Mouse (Mus musculus) MEL (cell line): ENCODE data around the gene Slc1a6. TPM values are rescaled to one million over a fixed set of nuclear protein-coding genes. Genes with fewer than 3 reads are reported as not detected.

Source experiments
- DNase-seq: peaks from one replicate; pipeline ENCODE4 v3.0.0; 2011; ENCODE audit warnings: low read depth, low spot score
- H3K27ac ChIP-seq: 2 replicates; pipeline ENCODE4 v1.5.1; 2012; ENCODE audit warnings: low read depth, mild to moderate bottlenecking, control low read depth, low read length, moderate library complexity; ENCODE audit not compliant: control insufficient read depth
- H3K27me3 ChIP-seq, 2 experiments: fragments of 150-350 bp in 1 of 2; sonication (generic) in 1 of 2; 2 replicates each; pipeline ENCODE4 v1.6.1; 2012; ENCODE audit warnings: low read length in 2 of 2, mild to moderate bottlenecking in 2 of 2, improper control_type of control experiment in 1 of 2, moderate library complexity in 1 of 2; ENCODE audit not compliant: insufficient read depth in 2 of 2, control insufficient read depth in 1 of 2
- H3K36me3 ChIP-seq, 2 experiments: 2 replicates each; pipeline ENCODE4 v1.6.1; 2012 to 2014; ENCODE audit warnings: low read length in 2 of 2, improper control_type of control experiment in 1 of 2, inconsistent platforms in 1 of 2, mild to moderate bottlenecking in 1 of 2; ENCODE audit not compliant: insufficient read depth in 2 of 2, control insufficient read depth in 1 of 2
- H3K4me1 ChIP-seq, 2 experiments: fragments of 150-350 bp in 1 of 2; sonication (generic) in 1 of 2; 2 replicates each; pipeline ENCODE4 v1.6.1; 2012; ENCODE audit warnings: low read length in 2 of 2, improper control_type of control experiment in 1 of 2, mild to moderate bottlenecking in 1 of 2; ENCODE audit not compliant: insufficient read depth in 2 of 2, control insufficient read depth in 1 of 2
- H3K4me3 ChIP-seq, 2 experiments: fragments of 150-350 bp in 1 of 2; sonication (generic) in 1 of 2; 2 replicates each; pipeline ENCODE4 v1.5.1; 2012; ENCODE audit warnings: low read depth in 2 of 2, low read length in 2 of 2, mild to moderate bottlenecking in 2 of 2, moderate library complexity in 2 of 2, control low read depth in 1 of 2, improper control_type of control experiment in 1 of 2; ENCODE audit not compliant: control insufficient read depth in 1 of 2, insufficient read depth in 1 of 2
- H3K79me2 ChIP-seq: 2 replicates; pipeline ENCODE4 v1.6.1; 2012; ENCODE audit warnings: mild to moderate bottlenecking, low read length, moderate library complexity; ENCODE audit not compliant: control insufficient read depth, poor library complexity, insufficient read depth
- H3K9ac ChIP-seq: 2 replicates; pipeline ENCODE4 v1.6.1; 2012; ENCODE audit warnings: low read depth, mild to moderate bottlenecking, control low read depth, low read length, moderate library complexity; ENCODE audit not compliant: control insufficient read depth, poor library complexity, severe bottlenecking
- H3K9me3 ChIP-seq: fragments of 150-350 bp; sonication (generic); replicated peaks from 2 replicates; pipeline ENCODE4 v1.6.1; 2012; ENCODE audit warnings: mild to moderate bottlenecking, low read length, improper control_type of control experiment, moderate library complexity; ENCODE audit not compliant: insufficient read depth
- E2F4 ChIP-seq: IDR thresholded peaks from 2 replicates; pipeline ENCODE4 v1.6.1; 2011; ENCODE audit warnings: low read depth, low read length, improper control_type of control experiment, borderline replicate concordance
- EP300 ChIP-seq, 2 experiments: IDR thresholded peaks; 2 replicates each; pipeline ENCODE4 v1.6.1; 2011; ENCODE audit warnings: improper control_type of control experiment in 2 of 2, low read length in 2 of 2, low read depth in 1 of 2, mild to moderate bottlenecking in 1 of 2
- GABPA ChIP-seq: IDR thresholded peaks from 2 replicates; pipeline ENCODE4 v1.6.1; 2012; ENCODE audit warnings: low read depth, mild to moderate bottlenecking, inconsistent platforms, low read length, improper control_type of control experiment, moderate library complexity
- HCFC1 ChIP-seq: IDR thresholded peaks from 2 replicates; pipeline ENCODE4 v1.6.1; 2012; ENCODE audit warnings: low read depth, mild to moderate bottlenecking, inconsistent platforms, low read length, improper control_type of control experiment, moderate library complexity
- JUND ChIP-seq: IDR thresholded peaks from 2 replicates; pipeline ENCODE4 v1.6.1; 2011; ENCODE audit warnings: low read depth, mild to moderate bottlenecking, improper control_type of control experiment, low read length
- KAT2A ChIP-seq: conservative IDR thresholded peaks from 2 replicates; pipeline ENCODE4 v1.6.1; 2012; ENCODE audit warnings: low read depth, low read length, improper control_type of control experiment, inconsistent platforms
- MAX ChIP-seq: IDR thresholded peaks from 2 replicates; pipeline ENCODE4 v1.6.1; 2011; ENCODE audit warnings: low read length, improper control_type of control experiment
- MAZ ChIP-seq: IDR thresholded peaks from 2 replicates; pipeline ENCODE4 v1.6.1; 2012; ENCODE audit warnings: low read depth, mild to moderate bottlenecking, inconsistent platforms, low read length, improper control_type of control experiment
- MXI1 ChIP-seq: IDR thresholded peaks from 2 replicates; pipeline ENCODE4 v1.6.1; 2011; ENCODE audit warnings: mild to moderate bottlenecking, low read depth, low read length, improper control_type of control experiment
- MYB ChIP-seq: IDR thresholded peaks from 2 replicates; pipeline ENCODE4 v1.6.1; 2011; ENCODE audit warnings: mild to moderate bottlenecking, low read depth, low read length, improper control_type of control experiment
- NELFE ChIP-seq: IDR thresholded peaks from 2 replicates; pipeline ENCODE4 v1.6.1; 2011; ENCODE audit warnings: low read depth, low read length, improper control_type of control experiment
- NRF1 ChIP-seq: IDR thresholded peaks from 2 replicates; pipeline ENCODE4 v1.6.1; 2014; ENCODE audit warnings: low read depth, mild to moderate bottlenecking, inconsistent platforms, low read length, improper control_type of control experiment, moderate library complexity; ENCODE audit not compliant: poor library complexity, insufficient read depth, severe bottlenecking
- RAD21 ChIP-seq: IDR thresholded peaks from 2 replicates; pipeline ENCODE4 v1.6.1; 2011; ENCODE audit warnings: mild to moderate bottlenecking, low read depth, low read length, improper control_type of control experiment
- RCOR1 ChIP-seq: IDR thresholded peaks from 2 replicates; pipeline ENCODE4 v1.6.1; 2012; ENCODE audit warnings: low read depth, mild to moderate bottlenecking, inconsistent platforms, low read length, improper control_type of control experiment
- TBP ChIP-seq: IDR thresholded peaks from 2 replicates; pipeline ENCODE4 v1.8.0; 2011; ENCODE audit warnings: low read depth, low read length, improper control_type of control experiment
- UBTF ChIP-seq: IDR thresholded peaks from 2 replicates; pipeline ENCODE4 v1.6.1; 2012; ENCODE audit warnings: low read depth, mild to moderate bottlenecking, inconsistent platforms, low read length, improper control_type of control experiment, moderate library complexity, borderline replicate concordance; ENCODE audit not compliant: insufficient read depth
- USF1 ChIP-seq: IDR thresholded peaks from 2 replicates; pipeline ENCODE4 v1.6.1; 2014; ENCODE audit warnings: low read depth, mild to moderate bottlenecking, inconsistent platforms, low read length, improper control_type of control experiment, moderate library complexity
- USF2 ChIP-seq, 2 experiments: IDR thresholded peaks; 2 replicates each; pipeline ENCODE4 v1.6.1; 2011 to 2012; ENCODE audit warnings: improper control_type of control experiment in 2 of 2, low read length in 2 of 2, borderline replicate concordance in 1 of 2, inconsistent platforms in 1 of 2, low read depth in 1 of 2, mild to moderate bottlenecking in 1 of 2; ENCODE audit not compliant: insufficient read depth in 1 of 2
- ZKSCAN1 ChIP-seq: IDR thresholded peaks from 2 replicates; pipeline ENCODE4 v1.6.1; 2012; ENCODE audit warnings: low read depth, mild to moderate bottlenecking, inconsistent platforms, low read length, improper control_type of control experiment, moderate library complexity
- ZMIZ1 ChIP-seq: IDR thresholded peaks from 2 replicates; pipeline ENCODE4 v1.6.1; 2012; ENCODE audit warnings: low read depth, mild to moderate bottlenecking, inconsistent platforms, low read length, improper control_type of control experiment, moderate library complexity
- ZNF384 ChIP-seq: IDR thresholded peaks from 2 replicates; pipeline ENCODE4 v1.6.1; 2012; ENCODE audit warnings: low read depth, mild to moderate bottlenecking, inconsistent platforms, low read length, improper control_type of control experiment
- polyA plus RNA-seq, 2 experiments: library from polyadenylated mRNA; stranded (reverse) in 1 of 2; unstranded in 1 of 2; fragments of >175 nt in 1 of 2; fragments of >200 nt in 1 of 2; gene quantifications; 2 replicates each; pipeline versions ENCODE4 v1.2.1 to v1.2.4; 2012; ENCODE audit warnings: low replicate concordance in 2 of 2, low read depth in 1 of 2; ENCODE audit not compliant: insufficient read length in 2 of 2, insufficient read depth in 1 of 2, missing spikeins in 1 of 2
- total RNA-seq: library from RNA; depleted of rRNA; stranded (reverse); fragments of 300-350 nt; gene quantifications from 2 replicates; pipeline ENCODE4 v1.2.3, GENCODE M21; 2012

Gene Slc1a6
- total and polyA plus RNA-seq, 3 experiments = not detected

DNA sequence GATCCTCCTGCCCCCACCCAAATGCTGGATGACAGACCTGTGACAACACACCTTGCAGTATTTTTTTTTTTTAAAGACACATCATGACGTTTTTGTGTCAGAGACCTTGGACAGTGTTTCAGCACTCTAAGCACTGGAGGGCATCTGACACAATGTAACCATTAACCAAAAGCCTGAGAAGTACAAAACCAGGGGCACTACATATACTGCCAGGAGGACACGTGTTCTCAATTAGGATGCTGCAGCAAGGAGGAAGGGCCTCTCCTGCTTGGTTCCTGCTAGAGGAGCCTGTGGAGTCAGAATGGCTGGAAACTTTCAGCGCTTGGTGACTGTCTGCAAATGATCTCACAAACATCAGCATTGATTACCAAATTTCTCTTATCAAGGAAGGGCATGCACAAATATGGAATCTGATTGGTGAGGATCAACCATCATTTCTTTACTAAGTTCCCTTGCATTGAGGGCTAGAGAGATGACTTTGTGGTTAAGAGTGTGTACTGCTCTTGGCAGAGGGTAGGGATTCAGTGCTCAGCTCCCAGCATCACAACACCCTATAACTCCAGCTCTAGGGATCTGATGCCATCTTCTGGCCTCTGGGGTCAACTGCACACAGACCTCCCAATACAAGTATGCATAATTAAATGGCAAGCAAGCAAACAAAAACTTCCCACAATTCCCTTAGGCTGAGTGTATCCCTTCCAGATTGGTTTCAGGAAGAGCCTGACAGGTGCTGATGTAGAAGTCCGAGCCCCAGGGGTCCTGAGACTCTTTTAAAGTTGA lies 34.7 kb upstream of the Slc1a6 start:
- Histone ChIP-seq H3K9me3 (no peaks in the 10 kb centered on the region), H3K27ac (no peak overlapping the region), H3K4me1 (no peaks in the 10 kb centered on the region), H3K36me3 (no peaks in the 10 kb centered on the region), H3K79me2 (no peaks in the 10 kb centered on the region), H3K9ac (no peak overlapping the region), H3K27me3 (no peaks in the 10 kb centered on the region), H3K4me3 (no peak overlapping the region)
- DNase-seq = no peak
- TF ChIP-seq E2F4 (no peak), RAD21 (peak; percentile 1; the same call in 1 of the 2 replicates), NELFE (no peak)

DNA sequence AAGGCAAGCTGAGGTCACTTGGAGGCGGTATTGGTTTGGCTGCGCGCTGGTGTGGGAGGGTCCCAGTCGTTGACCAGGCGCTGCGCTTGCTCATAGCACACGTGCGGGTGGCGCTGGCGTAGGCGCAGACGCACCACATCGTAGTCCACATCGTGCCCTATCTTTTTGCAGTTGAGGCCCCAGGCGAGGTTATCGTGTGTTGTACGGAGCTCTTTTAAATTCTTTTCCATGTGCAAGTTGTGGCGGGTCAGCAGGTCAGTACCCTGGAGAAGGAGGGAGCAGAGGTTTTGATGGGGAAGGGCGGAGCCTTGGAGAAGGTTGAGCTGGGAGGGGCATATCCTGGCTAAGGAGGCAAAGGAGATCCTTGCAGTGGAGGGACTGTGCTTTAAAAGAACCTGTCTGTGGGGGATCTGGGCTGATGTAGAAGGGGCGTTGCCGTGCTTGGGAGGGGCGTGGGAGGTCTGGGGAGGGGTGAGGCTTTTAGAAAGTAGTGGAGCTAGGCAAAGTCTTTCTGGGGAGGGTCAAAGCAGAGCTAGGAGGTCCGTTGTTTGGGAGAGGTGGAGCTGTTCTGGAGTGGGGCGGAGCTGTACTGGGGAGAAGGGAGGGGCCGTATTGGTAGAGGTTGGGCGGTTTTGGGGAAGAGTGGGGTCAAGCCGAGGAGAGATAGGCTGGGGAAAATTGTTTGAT lies 33.1 kb upstream of the Slc1a6 start:
- Histone ChIP-seq H3K4me3 (no peak overlapping the region), H3K27ac (no peak overlapping the region), H3K36me3 (no peaks in the 10 kb centered on the region), H3K79me2 (no peaks in the 10 kb centered on the region), H3K9me3 (no peaks in the 10 kb centered on the region), H3K27me3 (no peaks in the 10 kb centered on the region), H3K9ac (no peak overlapping the region), H3K4me1 (no peaks in the 10 kb centered on the region)
- DNase-seq = no peak
- TF ChIP-seq KAT2A (no peak), EP300 (IDR thresholded peaks at IDR 0.05; ENCODE audit: low read depth in 1 of 2, low read length in 2 of 2) (no peak), MXI1 (no peak), NRF1 (no peak), GABPA (no peak), HCFC1 (no peak), MYB (no peak), ZKSCAN1 (no peak), MAX (no peak), E2F4 (no peak)

DNA sequence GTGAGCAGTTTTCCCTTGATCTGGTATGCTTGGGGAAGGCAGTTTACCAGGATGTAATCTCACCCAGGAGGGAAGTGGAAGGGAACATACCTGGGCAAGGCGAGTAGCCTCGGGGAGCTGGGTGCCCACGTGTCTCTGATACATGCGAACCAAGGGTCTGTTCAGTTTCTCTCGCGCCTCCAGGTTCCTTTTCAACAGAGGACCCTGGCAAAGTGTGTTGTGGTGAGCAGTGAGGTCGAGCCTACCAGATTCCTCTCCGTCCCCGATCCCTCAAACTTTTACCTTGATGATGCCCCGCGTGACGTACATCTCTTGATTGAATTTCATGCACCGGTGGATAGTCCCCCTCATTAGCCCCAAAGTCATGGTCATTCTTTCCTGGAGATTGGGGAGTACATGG lies 32.1 kb upstream of the Slc1a6 start:
- H3K36me3 ChIP-seq = no peaks in the 10 kb centered on the region
- no peaks in the 10 kb centered on the region for H3K27me3 ChIP-seq
- H3K9me3 ChIP-seq = no peaks in the 10 kb centered on the region
- TF ChIP-seq RCOR1 (no peak), ZNF384 (no peak), ZKSCAN1 (no peak), UBTF (no peak), USF1 (no peak), MXI1 (no peak), ZMIZ1 (no peak), EP300 (IDR thresholded peaks at IDR 0.05; ENCODE audit: low read depth in 1 of 2, low read length in 2 of 2) (no peak), GABPA (no peak), USF2 (IDR thresholded peaks at IDR 0.05; ENCODE audit: borderline replicate concordance in 1 of 2, insufficient read depth in 1 of 2, low read depth in 1 of 2, low read length in 2 of 2) (no peak), JUND (no peak), TBP (no peak), E2F4 (no peak), MAZ (no peak)
- H3K9ac ChIP-seq = no peak overlapping the region
- H3K79me2 ChIP-seq = no peaks in the 10 kb centered on the region
- H3K4me3 ChIP-seq = no peak overlapping the region
- H3K27ac ChIP-seq = no peak overlapping the region
- DNase-seq = no peak
- H3K4me1 ChIP-seq = no peaks in the 10 kb centered on the region
